Mouse (Mus musculus) thymus, postnatal 36 days (tissue): ENCODE measurements around the gene Bap1.
A peak's percentile ranks its signal among the peaks of the same experiment; 100 is the strongest.

ENCODE experiments used
- DNase-seq, 2 experiments: peaks; one replicate each; pipeline ENCODE4 v3.0.0; 2022; ENCODE audit warnings: mixed read lengths in 2 of 2

Gene Bap1

GRCm38 (mm10) chr14:31251084-31251604 is at the start of gene Bap1, which contains the start of gene Phf7:
TSS of gene Bap1 (plus strand) at chr14:31251450.
TSS of gene Phf7 (minus strand) at chr14:31251317.
- DNase-seq, result peak; percentile 95 to 97

GRCm38 (mm10) chr14:31204844-31205243 is 46.4 kb upstream of the Bap1 start:
- DNase-seq, result no peak

- DNase-seq, result no peak
Measured at GRCm38 (mm10) chr14:31205244-31205561, 46.0 kb upstream of the Bap1 start.

GRCm38 (mm10) chr14:31205562-31206467 is 45.4 kb upstream of the Bap1 start:
- DNase-seq, result peak; percentile 15 to 63

DNA sequence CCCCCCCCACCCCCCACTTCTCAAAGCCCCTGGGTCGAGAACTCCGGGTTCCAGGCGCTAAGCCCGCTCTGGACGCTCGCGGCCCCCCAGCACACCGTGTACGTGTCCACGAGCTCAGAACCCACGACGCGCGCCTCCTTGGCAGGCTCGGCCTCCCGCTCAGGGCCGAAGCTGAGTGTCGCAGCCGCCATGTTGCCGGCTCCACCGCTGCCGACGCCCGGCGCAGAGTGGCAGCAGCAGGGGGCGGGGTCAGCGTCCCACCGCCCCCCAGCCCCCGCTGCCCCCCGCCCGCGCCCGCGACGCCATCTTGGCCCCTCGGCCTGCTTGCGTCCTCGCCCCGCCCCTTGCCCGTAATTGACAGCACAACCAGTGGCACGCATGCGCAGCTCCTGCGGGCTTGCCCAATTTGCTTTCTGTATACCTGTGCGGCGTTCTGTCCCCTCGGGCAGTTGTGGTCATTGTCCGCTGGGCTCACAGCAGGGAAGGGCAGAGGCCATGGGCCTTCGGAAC is 44.7 kb upstream of the Bap1 start:
- peak; percentile 96 to 97 for DNase-seq

DNA sequence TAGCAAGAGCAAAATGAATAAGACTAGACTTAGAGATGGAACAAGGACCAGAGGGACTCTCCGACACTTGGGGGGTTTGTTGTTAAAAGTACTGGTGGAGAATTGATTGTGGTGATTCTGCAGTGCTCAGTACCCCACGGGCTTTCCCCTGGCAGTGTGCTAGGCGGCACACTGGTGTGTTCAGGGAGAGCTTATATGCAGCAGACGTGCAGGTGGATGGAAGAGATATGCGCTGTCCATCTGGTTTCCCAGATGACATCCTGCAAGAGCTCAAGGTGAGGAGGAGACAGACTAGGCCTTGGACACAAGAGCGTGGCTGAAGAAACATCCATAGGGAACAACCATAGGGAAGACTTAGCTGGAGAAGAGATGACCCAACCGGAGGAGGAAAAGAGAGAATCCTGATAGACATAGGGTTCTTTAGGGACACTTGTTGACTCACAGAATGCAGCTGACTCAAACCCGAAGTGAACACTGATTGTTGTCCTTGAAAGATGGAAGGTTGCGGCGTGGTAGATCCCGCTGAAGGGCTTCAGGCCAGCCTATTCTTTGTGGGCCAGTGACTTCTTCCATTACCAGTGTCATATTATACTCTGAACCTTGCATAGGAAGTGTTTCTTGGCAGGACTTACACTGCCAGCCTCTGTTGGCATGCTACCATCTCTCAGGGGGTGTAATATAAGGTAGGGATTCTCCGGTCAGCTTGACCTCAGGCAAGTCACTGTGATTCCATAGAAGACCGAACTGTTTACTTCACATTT is 44.0 kb upstream of the Bap1 start:
- no peak for DNase-seq

- DNase-seq, result no peak
Measured at GRCm38 (mm10) chr14:31208084-31208483, 43.2 kb upstream of the Bap1 start, which contains the start of gene Tnnc1. TSS of gene Tnnc1 (plus strand) at chr14:31208312.

GRCm38 (mm10) chr14:31209133-31209557 is 42.1 kb upstream of the Bap1 start:
- DNase-seq, result no peak

DNA sequence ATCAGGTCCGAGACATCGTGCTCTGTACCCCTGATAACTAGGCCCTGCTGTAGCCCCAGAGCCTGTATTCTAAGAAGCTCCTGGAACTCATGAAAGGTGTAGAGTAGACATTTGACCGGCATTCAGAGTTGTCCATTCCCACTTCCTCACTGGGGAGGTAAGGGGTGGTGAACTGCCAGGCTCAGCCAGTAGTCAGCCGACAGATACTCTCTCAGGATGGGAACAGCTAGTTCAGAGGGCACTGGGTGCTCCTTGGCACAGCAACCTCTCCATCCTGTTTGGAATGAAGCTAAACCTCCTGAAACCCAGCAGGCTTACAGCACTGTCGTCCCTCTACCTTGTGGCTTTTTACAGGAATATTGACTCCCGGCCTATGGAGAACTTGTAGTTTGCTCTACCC is 39.4 kb upstream of the Bap1 start:
- DNase-seq, result no peak

- DNase-seq, result no peak
Measured at GRCm38 (mm10) chr14:31212499-31212898, 38.8 kb upstream of the Bap1 start.

GRCm38 (mm10) chr14:31213868-31214267 is 37.4 kb upstream of the Bap1 start:
- no peak for DNase-seq

- DNase-seq, result no peak
Measured at GRCm38 (mm10) chr14:31214684-31215083, 36.6 kb upstream of the Bap1 start.

DNA sequence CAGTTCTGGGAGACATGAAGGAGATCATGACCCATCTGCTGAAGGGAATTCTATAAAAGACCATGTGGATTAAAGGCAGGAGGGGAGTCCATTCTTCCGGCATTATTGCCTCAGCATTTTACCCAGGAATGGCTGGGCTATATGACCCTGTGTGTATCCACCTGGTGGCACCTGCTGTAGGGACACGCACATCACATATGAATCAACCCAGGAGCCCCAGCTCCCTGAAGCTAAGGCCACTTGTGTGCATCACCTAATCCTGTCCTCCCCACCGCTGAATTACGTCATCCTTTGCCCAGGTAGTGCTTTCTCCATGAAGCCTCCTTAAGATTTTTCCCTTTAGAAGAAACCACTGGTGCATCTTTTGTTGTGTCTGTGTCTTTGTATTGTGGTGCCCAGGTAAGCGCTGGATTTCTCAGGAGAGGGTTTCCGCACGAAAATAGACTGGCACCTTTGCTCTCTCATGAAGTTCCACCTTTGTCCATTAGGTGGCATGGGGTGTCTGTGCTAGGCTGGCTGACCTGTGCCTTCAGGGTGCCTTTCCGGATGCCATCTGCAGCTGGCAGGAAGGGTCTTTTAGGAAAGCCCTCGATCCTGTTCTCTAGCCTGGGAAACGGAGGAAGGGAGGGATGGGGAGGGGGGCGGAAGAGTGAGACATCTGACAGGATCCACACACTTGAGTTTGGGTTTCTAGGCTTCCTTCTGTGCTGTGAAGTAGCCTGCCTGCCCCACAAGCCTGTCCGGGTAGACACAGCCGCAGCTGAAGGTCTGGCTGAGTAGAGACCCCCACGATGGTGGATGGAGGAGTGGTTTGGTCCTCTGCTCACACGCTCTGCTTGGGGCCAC is 35.9 kb upstream of the Bap1 start:
- DNase-seq, result peak; percentile 67 to 68

- DNase-seq, result no peak
Measured at GRCm38 (mm10) chr14:31216846-31217245, 34.4 kb upstream of the Bap1 start, which contains the start of gene Nisch. TSS of gene Nisch (minus strand) at chr14:31216946.

GRCm38 (mm10) chr14:31217666-31218065 is 33.6 kb upstream of the Bap1 start, which contains the start of gene Sema3g:
TSS of gene Sema3g (plus strand) at chr14:31217860.
- no peak for DNase-seq

DNA sequence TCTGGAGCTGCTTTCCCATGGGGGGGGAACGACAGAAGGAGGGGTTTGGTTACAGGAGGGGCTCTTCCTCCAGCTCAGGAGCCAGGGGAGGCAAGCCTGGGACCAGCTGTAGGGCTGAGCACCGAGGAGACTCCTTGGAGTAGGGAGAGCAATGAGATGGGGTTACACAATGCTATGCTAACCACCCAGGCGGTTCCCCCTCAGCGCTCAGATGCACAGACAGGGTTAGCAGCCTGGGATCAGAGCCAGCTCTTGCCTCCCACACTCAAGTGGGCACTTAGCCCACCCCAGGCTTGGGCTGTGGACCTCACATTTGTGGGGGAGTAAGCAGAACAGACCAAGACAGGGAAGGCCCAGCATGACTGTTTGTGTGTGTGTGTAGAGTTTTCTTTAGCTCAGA is 24.3 kb upstream of the Bap1 start:
- peak in 1 of 2 experiments; percentile 2 for DNase-seq

DNA sequence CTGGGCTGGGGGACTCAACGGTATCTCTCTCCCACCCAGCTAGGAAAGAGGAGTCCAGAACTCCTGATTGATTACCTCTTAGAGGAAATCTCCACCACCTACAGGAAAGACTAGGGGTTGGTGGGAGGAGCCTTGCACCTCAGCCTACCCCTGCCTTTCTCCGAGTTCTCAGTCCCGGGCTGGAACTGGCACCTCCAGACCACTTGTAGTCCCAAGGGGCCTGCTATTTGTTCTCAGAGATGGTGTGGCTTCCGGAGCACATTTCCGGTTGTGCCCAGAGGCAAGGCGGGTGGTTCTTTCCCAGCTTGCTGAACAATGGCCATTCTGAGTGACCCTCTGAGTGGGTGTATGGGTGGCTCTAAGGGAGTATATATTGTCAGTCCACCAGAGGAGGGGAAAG is 23.0 kb upstream of the Bap1 start:
- peak in 1 of 2 experiments; percentile 2 for DNase-seq

DNA sequence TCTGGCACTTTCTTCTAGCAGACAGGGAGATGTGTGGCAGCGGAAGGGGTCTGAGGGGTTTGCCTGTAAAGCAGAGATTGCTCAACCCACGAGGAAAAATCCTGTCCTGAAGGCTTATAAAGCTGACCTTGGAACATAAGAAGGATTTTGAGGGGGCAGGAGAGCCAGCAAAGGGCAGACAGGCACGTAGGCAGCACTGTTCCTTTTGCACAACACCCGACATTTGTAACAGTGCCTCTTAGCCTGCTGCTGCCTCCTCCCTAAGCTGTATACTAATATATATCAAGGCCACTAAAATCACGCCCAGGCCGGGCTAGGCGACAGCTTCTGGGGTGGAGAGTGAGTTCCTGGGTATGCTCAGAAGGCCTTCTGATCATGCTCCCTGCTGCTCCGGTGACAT is 20.8 kb upstream of the Bap1 start:
- DNase-seq, result no peak

GRCm38 (mm10) chr14:31232404-31233069 is 18.7 kb upstream of the Bap1 start:
- no peak for DNase-seq

GRCm38 (mm10) chr14:31233070-31233995 is 17.9 kb upstream of the Bap1 start:
- DNase-seq, result no peak
